Mouse (Mus musculus): ENCODE results near the gene Nfkbie. TPM values are rescaled to one million over a fixed set of nuclear protein-coding genes. Genes with fewer than 3 reads are reported as not detected.

The Nfkbie gene
- polyA plus RNA-seq, 1 experiment from 2014 or later = 7.8 TPM

DNA sequence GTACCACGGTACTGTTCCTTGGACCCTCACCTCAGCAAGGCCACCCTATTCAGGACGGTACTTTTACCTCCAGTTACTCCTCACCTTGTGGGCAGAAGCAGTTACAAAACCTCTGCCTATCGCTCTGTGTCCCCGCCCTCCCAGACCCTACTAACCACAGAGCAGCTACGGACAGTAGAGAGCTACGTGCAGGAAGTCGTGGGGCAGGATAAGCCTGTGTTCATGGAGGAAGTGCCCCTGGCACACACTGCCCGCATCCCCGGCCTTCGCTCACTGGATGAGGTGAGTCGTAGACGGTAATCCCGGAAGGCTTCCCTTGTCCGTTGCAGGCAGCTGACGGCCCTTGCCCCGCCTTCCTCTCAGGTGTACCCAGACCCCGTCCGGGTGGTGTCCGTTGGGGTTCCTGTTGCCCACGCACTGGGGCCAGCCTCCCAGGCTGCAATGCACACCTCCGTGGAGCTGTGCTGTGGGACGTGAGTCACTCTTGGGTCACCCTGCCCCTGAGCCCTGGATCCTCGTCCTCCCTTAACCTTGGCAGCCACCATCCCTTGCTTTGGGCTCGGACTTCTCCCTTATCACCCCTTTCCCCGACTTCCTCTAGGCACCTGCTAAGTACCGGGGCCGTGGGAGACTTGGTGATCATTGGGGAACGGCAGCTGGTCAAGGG, 37.8 kb upstream of the Nfkbie start:
- Histone ChIP-seq H3K9me3 (ENCODE audit: control insufficient read depth, low read length) (no peaks in the 10 kb centered on the region), H3K27ac (ENCODE audit: low read depth, low read length) (no peak overlapping the region), H3K36me3 (ENCODE audit: control insufficient read depth, insufficient read depth, low read length) (0 out of 2 replicates have a peak, but pooled peaks cover 5% of the 10 kb centered on the region), H3K4me2 (no peak overlapping the region), H3K27me3 (ENCODE audit: control insufficient read depth, insufficient read depth, low read length) (no peaks in the 10 kb centered on the region), H3K4me1 (ENCODE audit: control insufficient read depth, insufficient read depth, low read length) (peaks cover 2% of the 10 kb centered on the region), H3K9ac (ENCODE audit: low read length) (no peak overlapping the region), H3K4me3 (ENCODE audit: low read depth, low read length) (no peak overlapping the region)
- ATAC-seq (ENCODE audit: low FRiP score) (no peak), DNase-seq (ENCODE audit: low spot score, missing footprints) (no peak)
- 93% methylated on average over 28 of the region's 28 CpGs for WGBS

DNA sequence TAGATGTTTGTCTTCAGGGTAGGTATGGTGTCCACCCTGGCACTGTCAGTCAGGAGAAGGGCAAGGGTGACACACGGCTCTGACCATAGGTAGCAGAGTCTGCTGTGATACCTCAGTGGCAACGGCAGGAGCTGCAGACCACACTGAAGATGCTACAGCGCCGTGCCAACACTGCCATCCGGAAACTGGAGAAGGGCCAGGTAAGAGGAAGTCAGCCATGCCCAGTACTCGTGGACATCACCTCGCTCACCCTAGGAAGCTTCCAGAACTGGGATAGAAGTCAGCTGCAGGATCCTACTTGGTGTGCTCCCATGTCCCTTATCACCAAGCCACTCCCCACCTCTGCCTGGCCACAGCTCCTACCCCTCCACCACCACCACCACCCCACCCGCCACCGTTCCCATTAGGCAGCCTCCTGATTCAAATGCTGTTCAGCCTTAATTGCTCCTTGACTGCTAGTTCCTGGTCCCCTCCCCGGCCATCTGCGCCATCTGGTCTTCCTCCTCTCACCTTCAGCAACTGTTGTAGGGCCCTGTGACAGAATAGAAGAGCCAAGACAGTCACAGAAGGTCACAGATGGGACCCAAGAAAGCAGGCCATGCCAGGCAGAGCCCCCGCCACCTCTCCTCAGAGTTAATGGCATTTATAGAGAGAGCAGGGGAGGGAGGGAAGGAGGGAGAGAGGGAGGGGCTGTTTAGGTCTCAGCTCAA, 36.6 kb upstream of the Nfkbie start:
- Histone ChIP-seq H3K4me2 (no peak overlapping the region), H3K36me3 (ENCODE audit: control insufficient read depth, insufficient read depth, low read length) (0 out of 2 replicates have a peak, but pooled peaks cover 5% of the 10 kb centered on the region), H3K9ac (ENCODE audit: low read length) (no peak overlapping the region), H3K4me3 (ENCODE audit: low read depth, low read length) (no peak overlapping the region), H3K27ac (ENCODE audit: low read depth, low read length) (no peak overlapping the region), H3K4me1 (ENCODE audit: control insufficient read depth, insufficient read depth, low read length) (peaks cover 6% of the 10 kb centered on the region), H3K9me3 (ENCODE audit: control insufficient read depth, low read length) (no peaks in the 10 kb centered on the region), H3K27me3 (ENCODE audit: control insufficient read depth, insufficient read depth, low read length) (no peaks in the 10 kb centered on the region)
- 89% methylated on average over 12 of the region's 12 CpGs for WGBS
- ATAC-seq (ENCODE audit: low FRiP score) = no peak
- DNase-seq (ENCODE audit: low spot score, missing footprints) = no peak

DNA sequence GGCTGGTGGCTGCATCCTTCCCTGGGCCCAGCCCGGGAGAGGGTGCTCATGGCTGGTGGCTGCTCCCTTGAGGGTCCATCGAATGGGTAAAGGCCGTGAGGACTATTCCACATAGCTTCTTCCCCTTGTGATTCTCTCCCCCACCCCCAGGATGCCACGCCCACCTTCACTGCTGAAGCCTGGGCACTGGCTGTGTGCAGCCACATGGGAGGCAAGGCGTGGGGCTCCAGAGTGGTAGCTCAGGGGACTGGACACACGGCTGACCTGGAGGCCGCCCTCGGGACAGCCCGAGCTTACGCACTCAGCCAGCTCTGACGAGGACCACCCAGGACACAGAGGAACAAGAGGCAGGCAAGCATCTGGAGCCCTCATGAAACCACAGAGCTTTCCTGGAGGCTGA, 35.4 kb upstream of the Nfkbie start:
- peaks cover 4% of the 10 kb centered on the region; the same call in 1 of the 2 replicates for H3K27me3 ChIP-seq (ENCODE audit: control insufficient read depth, insufficient read depth, low read length)
- 85% methylated on average over 11 of the region's 11 CpGs for WGBS
- H3K9me3 ChIP-seq (ENCODE audit: control insufficient read depth, low read length) = no peaks in the 10 kb centered on the region
- DNase-seq (ENCODE audit: low spot score, missing footprints) (no peak), ATAC-seq (ENCODE audit: low FRiP score) (no peak)
- no peak overlapping the region for H3K9ac ChIP-seq (ENCODE audit: low read length)
- H3K36me3 ChIP-seq (ENCODE audit: control insufficient read depth, insufficient read depth, low read length) = 0 out of 2 replicates have a peak, but pooled peaks cover 5% of the 10 kb centered on the region
- no peak overlapping the region for H3K4me2 ChIP-seq
- no peak overlapping the region for H3K4me3 ChIP-seq (ENCODE audit: low read depth, low read length)
- H3K27ac ChIP-seq (ENCODE audit: low read depth, low read length) = no peak overlapping the region
- peaks cover 6% of the 10 kb centered on the region for H3K4me1 ChIP-seq (ENCODE audit: control insufficient read depth, insufficient read depth, low read length)

DNA sequence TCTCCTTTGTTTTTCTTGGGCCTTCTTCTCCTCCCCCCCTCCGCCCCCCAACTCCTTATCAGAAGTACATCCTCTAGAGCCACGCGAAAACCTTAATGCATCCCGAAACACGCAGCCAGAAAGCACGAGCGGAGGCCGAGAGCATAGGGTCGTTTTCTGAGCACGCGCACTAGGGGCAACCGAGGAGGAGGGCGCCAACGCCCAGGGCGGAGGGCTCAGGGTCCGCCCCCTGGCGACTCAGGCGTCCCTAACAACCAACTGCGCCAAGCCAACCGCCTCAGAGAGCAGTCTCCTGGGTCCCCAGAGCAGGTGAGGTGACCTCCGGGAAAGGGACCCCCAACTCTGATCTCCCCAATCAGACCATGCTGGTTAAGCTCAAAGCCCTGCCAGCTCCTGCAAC, 32.2 kb upstream of the Nfkbie start, which contains the start of gene Tcte1:
Gene Tcte1 (plus strand): TSS at position 172 of the 400 bp plus-strand sequence.
- WGBS = under 1% methylated on average over 21 of the region's 21 CpGs
- Histone ChIP-seq H3K27me3 (ENCODE audit: control insufficient read depth, insufficient read depth, low read length) (peaks cover 4% of the 10 kb centered on the region; the same call in 1 of the 2 replicates), H3K9me3 (ENCODE audit: control insufficient read depth, low read length) (no peaks in the 10 kb centered on the region), H3K27ac (ENCODE audit: low read depth, low read length) (no peak within 1 kb of the TSS), H3K4me2 (peak within 1 kb of the TSS; percentile 77), H3K36me3 (ENCODE audit: control insufficient read depth, insufficient read depth, low read length) (0 out of 2 replicates have a peak, but pooled peaks cover 2% of the 10 kb centered on the region), H3K4me3 (ENCODE audit: low read depth, low read length) (peak within 1 kb of the TSS; percentile 37), H3K4me1 (ENCODE audit: control insufficient read depth, insufficient read depth, low read length) (peaks cover 6% of the 10 kb centered on the region), H3K9ac (ENCODE audit: low read length) (peak within 1 kb of the TSS; percentile 75)
- ATAC-seq (ENCODE audit: low FRiP score) = peak; percentile 90
- peak; percentile 96 for DNase-seq (ENCODE audit: low spot score, missing footprints)

DNA sequence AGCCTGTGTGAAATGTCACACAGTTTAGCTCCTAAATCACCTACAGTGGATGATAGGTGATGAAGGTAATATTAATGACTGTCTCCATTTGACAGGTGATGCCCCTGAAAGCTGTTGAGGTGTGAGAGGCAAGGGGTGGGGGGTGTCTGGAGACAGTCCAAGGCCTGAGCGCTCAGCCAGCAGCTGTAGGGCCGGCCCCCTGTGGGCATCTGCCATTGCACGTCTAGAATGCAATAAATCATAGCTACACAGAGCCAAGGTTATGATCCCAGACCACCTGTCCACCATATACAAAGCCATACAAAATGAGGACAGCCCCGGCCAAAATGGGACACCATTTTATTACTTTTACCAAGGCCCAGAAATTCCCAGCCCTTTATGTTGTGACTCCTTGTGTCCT, 30.5 kb upstream of the Nfkbie start:
- no peak overlapping the region for H3K4me3 ChIP-seq (ENCODE audit: low read depth, low read length)
- H3K9ac ChIP-seq (ENCODE audit: low read length) = no peak overlapping the region
- WGBS = 90% methylated on average over 4 of the region's 4 CpGs
- ATAC-seq (ENCODE audit: low FRiP score) = no peak
- H3K9me3 ChIP-seq (ENCODE audit: control insufficient read depth, low read length) = no peaks in the 10 kb centered on the region
- H3K27me3 ChIP-seq (ENCODE audit: control insufficient read depth, insufficient read depth, low read length) = peaks cover 4% of the 10 kb centered on the region; the same call in 1 of the 2 replicates
- no peak overlapping the region for H3K4me2 ChIP-seq
- H3K27ac ChIP-seq (ENCODE audit: low read depth, low read length) = no peak overlapping the region
- H3K4me1 ChIP-seq (ENCODE audit: control insufficient read depth, insufficient read depth, low read length) = peaks cover 6% of the 10 kb centered on the region
- no peak for DNase-seq (ENCODE audit: low spot score, missing footprints)
- no peaks in the 10 kb centered on the region for H3K36me3 ChIP-seq (ENCODE audit: control insufficient read depth, insufficient read depth, low read length)

DNA sequence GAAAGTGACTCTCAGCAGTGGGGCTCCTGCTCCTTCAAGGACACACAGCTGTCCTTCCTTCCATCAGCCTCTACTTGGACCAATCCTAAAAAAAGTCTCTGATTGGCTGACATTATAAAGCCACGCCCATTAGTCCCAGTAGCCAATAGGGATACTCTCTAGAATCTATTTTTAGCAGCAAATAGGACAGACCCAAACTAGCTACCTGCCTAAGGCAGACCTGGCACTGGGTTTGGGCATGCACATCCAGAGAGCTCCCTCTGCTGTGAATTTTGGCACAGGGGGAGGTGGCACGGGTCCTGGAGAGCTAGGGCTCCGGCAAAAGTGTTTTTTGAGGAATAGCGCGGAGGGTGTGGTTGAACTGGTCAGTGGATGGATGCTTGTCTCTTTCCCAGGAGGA, 28.9 kb upstream of the Nfkbie start:
- DNase-seq (ENCODE audit: low spot score, missing footprints) = no peak
- no peaks in the 10 kb centered on the region for H3K36me3 ChIP-seq (ENCODE audit: control insufficient read depth, insufficient read depth, low read length)
- no peak overlapping the region for H3K4me2 ChIP-seq
- H3K4me1 ChIP-seq (ENCODE audit: control insufficient read depth, insufficient read depth, low read length) = peaks cover 6% of the 10 kb centered on the region
- H3K27ac ChIP-seq (ENCODE audit: low read depth, low read length) = no peak overlapping the region
- peaks cover 4% of the 10 kb centered on the region for H3K27me3 ChIP-seq (ENCODE audit: control insufficient read depth, insufficient read depth, low read length)
- no peak for ATAC-seq (ENCODE audit: low FRiP score)
- H3K9ac ChIP-seq (ENCODE audit: low read length) = no peak overlapping the region
- 26% methylated on average over 5 of the region's 5 CpGs for WGBS
- H3K4me3 ChIP-seq (ENCODE audit: low read depth, low read length) = no peak overlapping the region
- H3K9me3 ChIP-seq (ENCODE audit: control insufficient read depth, low read length) = no peaks in the 10 kb centered on the region

DNA sequence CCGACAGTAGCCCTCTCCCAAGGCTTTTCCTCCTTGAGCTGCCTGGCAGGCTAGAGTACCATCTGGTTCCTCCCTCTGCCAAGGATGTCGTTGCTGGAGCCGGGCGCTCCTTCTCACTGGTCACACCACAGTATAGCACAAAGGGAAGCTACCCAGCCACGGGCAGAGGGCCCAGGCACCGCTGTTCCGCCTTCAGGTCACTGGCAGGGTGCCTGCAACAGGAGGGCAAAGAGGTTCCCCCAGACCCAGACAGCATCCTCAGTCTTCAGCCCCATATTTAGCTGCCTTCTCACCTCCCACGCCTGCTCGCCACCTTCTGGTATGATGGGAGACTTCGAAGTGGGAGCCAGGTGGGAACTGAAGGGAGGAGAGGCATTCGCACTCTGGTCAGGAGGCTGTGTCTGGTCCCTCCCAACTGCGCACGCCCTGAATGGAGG, 25.1 kb upstream of the Nfkbie start:
- WGBS = 53% methylated on average over 13 of the region's 13 CpGs

DNA sequence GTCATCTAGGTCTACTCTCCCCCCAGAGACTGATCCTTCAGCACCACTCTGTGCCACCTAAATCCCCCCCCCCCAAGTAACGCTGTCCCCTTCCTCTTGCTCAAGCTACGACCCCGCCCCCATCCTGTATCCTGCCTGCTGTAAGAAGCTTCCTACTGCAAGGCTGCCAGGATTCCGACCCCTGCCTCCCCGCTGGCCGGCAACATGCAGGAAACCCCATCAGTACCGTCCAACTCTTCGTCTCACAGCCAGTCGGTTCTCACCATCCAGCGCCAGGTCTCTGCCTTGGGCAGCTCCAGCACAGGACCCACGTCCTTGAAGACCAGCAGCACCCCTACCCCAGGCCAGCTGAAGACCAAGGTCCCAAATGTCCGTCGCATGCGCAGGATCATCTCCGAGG, 22.6 kb upstream of the Nfkbie start:
- Histone ChIP-seq H3K27ac (ENCODE audit: low read depth, low read length) (no peak overlapping the region), H3K9me3 (ENCODE audit: control insufficient read depth, low read length) (no peaks in the 10 kb centered on the region), H3K27me3 (ENCODE audit: control insufficient read depth, insufficient read depth, low read length) (peaks cover 8% of the 10 kb centered on the region), H3K9ac (ENCODE audit: low read length) (no peak overlapping the region), H3K4me1 (ENCODE audit: control insufficient read depth, insufficient read depth, low read length) (no peaks in the 10 kb centered on the region), H3K4me3 (ENCODE audit: low read depth, low read length) (no peak overlapping the region), H3K4me2 (no peak overlapping the region), H3K36me3 (ENCODE audit: control insufficient read depth, insufficient read depth, low read length) (no peaks in the 10 kb centered on the region)
- 60% methylated on average over 15 of the region's 15 CpGs for WGBS
- ATAC-seq (ENCODE audit: low FRiP score) = no peak
- no peak for DNase-seq (ENCODE audit: low spot score, missing footprints)

More for the DNA sequence above, 25.1 kb upstream of the Nfkbie start:
- H3K4me2 ChIP-seq = no peak overlapping the region
- no peaks in the 10 kb centered on the region for H3K4me1 ChIP-seq (ENCODE audit: control insufficient read depth, insufficient read depth, low read length)
- no peak for ATAC-seq (ENCODE audit: low FRiP score)
- no peaks in the 10 kb centered on the region for H3K9me3 ChIP-seq (ENCODE audit: control insufficient read depth, low read length)
- peaks cover 4% of the 10 kb centered on the region for H3K27me3 ChIP-seq (ENCODE audit: control insufficient read depth, insufficient read depth, low read length)
- H3K27ac ChIP-seq (ENCODE audit: low read depth, low read length) = no peak overlapping the region
- no peak overlapping the region for H3K4me3 ChIP-seq (ENCODE audit: low read depth, low read length)
- no peak for DNase-seq (ENCODE audit: low spot score, missing footprints)
- H3K36me3 ChIP-seq (ENCODE audit: control insufficient read depth, insufficient read depth, low read length) = no peaks in the 10 kb centered on the region
- H3K9ac ChIP-seq (ENCODE audit: low read length) = no peak overlapping the region

DNA sequence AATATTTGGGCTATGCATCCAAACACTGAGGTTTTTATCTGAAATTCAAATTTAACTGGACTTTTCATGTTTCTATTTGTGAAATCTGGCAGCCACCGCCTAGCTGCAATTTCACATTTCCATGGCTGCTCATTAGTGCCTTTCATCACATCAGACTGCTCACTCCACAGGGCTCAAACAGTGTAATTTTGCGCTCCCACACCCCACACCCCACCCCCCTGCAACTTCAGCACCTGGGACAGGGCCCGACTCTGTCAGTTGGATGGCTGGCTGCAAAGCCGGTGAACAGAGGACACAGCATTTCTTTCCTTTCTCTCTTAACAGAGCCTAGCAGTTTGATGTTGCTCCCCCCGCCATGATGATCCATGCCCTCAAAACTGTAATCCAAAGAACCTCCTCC, 19.2 kb upstream of the Nfkbie start:
- H3K4me2 ChIP-seq = no peak overlapping the region
- H3K4me3 ChIP-seq (ENCODE audit: low read depth, low read length) = no peak overlapping the region
- no peak for ATAC-seq (ENCODE audit: low FRiP score)
- WGBS = 15% methylated on average over 5 of the region's 5 CpGs
- H3K4me1 ChIP-seq (ENCODE audit: control insufficient read depth, insufficient read depth, low read length) = no peaks in the 10 kb centered on the region
- H3K27ac ChIP-seq (ENCODE audit: low read depth, low read length) = no peak overlapping the region
- DNase-seq (ENCODE audit: low spot score, missing footprints) = peak; percentile 88
- H3K36me3 ChIP-seq (ENCODE audit: control insufficient read depth, insufficient read depth, low read length) = no peaks in the 10 kb centered on the region
- peaks cover 11% of the 10 kb centered on the region for H3K27me3 ChIP-seq (ENCODE audit: control insufficient read depth, insufficient read depth, low read length)
- no peaks in the 10 kb centered on the region for H3K9me3 ChIP-seq (ENCODE audit: control insufficient read depth, low read length)
- H3K9ac ChIP-seq (ENCODE audit: low read length) = no peak overlapping the region

Data from midbrain, embryonic 11.5 days (tissue).